Mouse (Mus musculus) hindbrain, embryonic 15.5 days (tissue): ENCODE data around the gene Ahdc1. TPM values are rescaled to one million over a fixed set of nuclear protein-coding genes. Genes with fewer than 3 reads are reported as not detected.

Source experiments
- ATAC-seq: fragments of 200-750 bp; cut with Nextera tagmentation; 2 replicates; pipeline ENCODE4 v1.8.0; 2017; ENCODE audit warnings: low read depth, moderate number of reproducible peaks, moderate TSS enrichment; ENCODE audit not compliant: low FRiP score
- H3K27ac ChIP-seq: fragments of 300-500 bp; sonication (generic); replicated peaks from 2 replicates; pipeline ENCODE4 v1.5.1; 2015; ENCODE audit warnings: mild to moderate bottlenecking, inconsistent platforms
- H3K27me3 ChIP-seq: fragments of 300-500 bp; sonication (generic); 2 replicates; pipeline ENCODE4 v1.6.1; 2015; ENCODE audit warnings: control low read depth, inconsistent platforms
- H3K36me3 ChIP-seq: fragments of 300-500 bp; sonication (generic); 2 replicates; pipeline ENCODE4 v1.6.1; 2015; ENCODE audit warnings: control low read depth, inconsistent platforms
- H3K4me1 ChIP-seq: fragments of 300-500 bp; sonication (generic); replicated peaks from 2 replicates; pipeline ENCODE4 v1.6.1; 2015; ENCODE audit warnings: control low read depth, inconsistent platforms
- H3K4me2 ChIP-seq: fragments of 300-500 bp; sonication (generic); 2 replicates; pipeline ENCODE4 v1.6.1; 2015; ENCODE audit warnings: moderate library complexity, mild to moderate bottlenecking, inconsistent platforms
- H3K4me3 ChIP-seq: fragments of 300-500 bp; sonication (generic); 2 replicates; pipeline ENCODE4 v1.5.1; 2015; ENCODE audit warnings: mild to moderate bottlenecking, inconsistent platforms
- H3K9ac ChIP-seq: fragments of 300-500 bp; sonication (generic); 2 replicates; pipeline ENCODE4 v1.6.1; 2015; ENCODE audit warnings: inconsistent platforms
- H3K9me3 ChIP-seq: fragments of 300-500 bp; sonication (generic); 2 replicates; pipeline ENCODE4 v1.6.1; 2016; ENCODE audit warnings: control low read depth, inconsistent platforms
- WGBS: fragments of 180-500 bp; shearing (Covaris S2); methylation state at CpG from one replicate; pipeline ENCODE4 v1.1.7; 2015; 5-methylcytosine and 5-hydroxymethylcytosine counted together
- polyA plus RNA-seq: library from polyadenylated mRNA; unstranded; fragments of >200 nt; fragmentation: Nextera tagmentation; extraction: Ambion mirVana; gene quantifications from 2 replicates; pipeline ENCODE4 v1.2.1, GENCODE M21; 2015

Gene Ahdc1
- polyA plus RNA-seq, 1 experiment from 2014 or later: 13.9 TPM

DNA sequence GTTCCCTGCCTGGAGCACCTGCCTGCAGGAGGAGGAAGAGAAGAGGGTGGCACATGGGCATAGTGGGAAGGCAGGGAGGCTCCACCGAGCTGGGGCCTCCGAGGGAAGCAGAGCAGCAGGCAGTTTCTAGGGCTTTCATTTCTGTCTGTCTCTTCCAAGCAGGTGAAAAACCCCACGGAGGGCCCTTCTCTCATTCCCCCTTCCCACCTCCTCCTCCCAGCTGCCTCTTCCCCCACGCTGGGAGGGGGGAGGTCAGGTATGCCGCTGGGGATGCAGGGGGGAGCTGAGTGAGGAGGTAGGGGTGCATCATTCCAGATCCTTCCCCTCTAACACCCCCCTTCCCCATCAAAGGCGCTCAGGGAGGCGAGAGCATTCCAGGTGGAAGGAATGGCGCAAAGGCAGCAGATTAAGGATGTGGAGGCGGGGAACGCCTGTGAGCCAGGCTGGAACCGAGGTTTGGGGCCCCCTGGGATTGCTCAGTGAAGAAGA is 109.8 kb downstream of the Ahdc1 start:
- Histone ChIP-seq H3K27ac (peak overlapping the region; percentile 71), H3K27me3 (no peaks in the 10 kb centered on the region), H3K9ac (no peak overlapping the region), H3K4me2 (peak overlapping the region; percentile 28; the same call in 1 of the 2 replicates), H3K9me3 (no peaks in the 10 kb centered on the region), H3K4me1 (peaks cover 31% of the 10 kb centered on the region), H3K4me3 (no peak overlapping the region), H3K36me3 (no peaks in the 10 kb centered on the region)
- 11% methylated on average over 10 of the region's 11 CpGs for WGBS
- no peak for ATAC-seq

DNA sequence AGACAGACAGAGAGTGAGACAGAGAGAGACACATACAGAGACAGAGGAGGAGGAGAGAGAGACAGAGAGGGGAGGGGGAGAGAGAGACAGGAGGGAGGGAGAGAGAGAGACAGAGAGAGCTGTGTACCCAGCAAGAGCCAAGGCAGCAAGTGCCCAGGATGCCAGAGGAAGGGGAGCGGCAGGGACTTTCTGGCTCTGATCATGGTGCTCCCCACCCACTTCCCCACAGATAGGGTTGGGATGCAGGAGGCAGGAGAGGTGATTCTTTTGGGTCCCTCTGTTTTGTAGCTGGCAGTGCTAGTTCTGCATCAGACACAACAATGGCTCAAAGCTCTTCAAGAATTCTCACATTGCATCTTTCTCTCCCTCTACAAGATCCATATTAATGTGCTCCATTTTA is 110.4 kb downstream of the Ahdc1 start:
- Histone ChIP-seq H3K27ac (no peak overlapping the region), H3K9me3 (no peaks in the 10 kb centered on the region), H3K4me3 (no peak overlapping the region), H3K36me3 (no peaks in the 10 kb centered on the region), H3K27me3 (no peaks in the 10 kb centered on the region), H3K9ac (no peak overlapping the region), H3K4me2 (no peak overlapping the region), H3K4me1 (peaks cover 26% of the 10 kb centered on the region)
- 70% methylated on average over 1 of the region's 1 CpGs for WGBS
- no peak for ATAC-seq

DNA sequence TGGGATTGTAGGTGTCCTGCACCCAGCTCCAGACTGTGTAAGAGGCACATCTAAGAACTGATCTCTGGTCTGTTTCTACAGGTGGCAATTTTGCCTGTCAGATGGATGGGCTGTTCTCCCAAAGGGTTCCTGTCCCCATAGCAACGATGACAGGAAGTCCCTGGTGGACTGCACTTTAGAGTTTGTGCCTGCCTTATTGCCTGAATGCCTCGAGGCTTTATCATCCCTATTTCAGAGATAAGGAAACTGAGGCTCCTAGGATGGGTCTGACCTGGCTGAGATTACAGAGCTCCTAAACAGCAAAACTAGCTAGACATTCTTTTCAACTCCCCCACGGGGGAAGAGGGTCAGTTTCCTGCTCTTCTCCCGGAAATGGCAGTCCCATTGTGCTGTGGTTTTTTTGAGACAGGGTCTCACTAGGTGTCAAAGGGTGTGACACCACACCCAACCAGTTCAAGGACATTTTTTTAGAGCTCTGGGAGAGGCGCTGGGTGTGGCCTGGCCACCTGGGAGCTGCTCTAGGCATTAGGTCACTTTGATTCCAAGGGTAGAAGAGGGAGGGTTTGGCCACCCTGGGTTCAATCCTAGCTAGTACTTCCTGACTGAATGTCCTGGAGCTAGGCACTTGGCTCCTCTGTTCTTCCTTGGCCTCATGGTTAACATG is 111.0 kb downstream of the Ahdc1 start:
- no peaks in the 10 kb centered on the region for H3K36me3 ChIP-seq
- no peak overlapping the region for H3K4me2 ChIP-seq
- WGBS: 49% methylated on average over 5 of the region's 5 CpGs
- no peak for ATAC-seq
- H3K4me1 ChIP-seq: peaks cover 22% of the 10 kb centered on the region
- H3K4me3 ChIP-seq: no peak overlapping the region
- H3K27me3 ChIP-seq: no peaks in the 10 kb centered on the region
- no peak overlapping the region for H3K9ac ChIP-seq
- no peaks in the 10 kb centered on the region for H3K9me3 ChIP-seq
- H3K27ac ChIP-seq: no peak overlapping the region

DNA sequence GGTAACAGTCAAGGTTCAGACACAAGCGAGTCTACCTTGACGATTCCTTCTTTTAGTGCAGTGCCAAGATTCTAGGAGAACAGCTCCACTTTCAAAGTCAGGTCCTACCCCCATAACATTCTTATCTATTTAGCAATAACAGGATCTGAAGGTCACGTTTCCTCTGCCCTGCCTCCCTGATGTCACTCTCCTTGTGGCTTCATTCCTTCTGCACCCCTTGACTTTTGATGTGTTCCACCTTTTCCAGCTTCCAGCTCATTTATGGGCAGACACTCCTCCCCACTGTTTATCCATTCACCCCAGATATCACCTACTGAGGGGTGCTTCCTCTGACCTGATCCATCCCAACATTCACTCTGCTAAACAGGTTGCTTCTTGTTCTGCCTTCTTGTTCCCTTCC is 116.0 kb downstream of the Ahdc1 start:
- 86% methylated on average over 3 of the region's 3 CpGs for WGBS
- Histone ChIP-seq H3K9ac (no peak overlapping the region), H3K4me1 (peaks cover 23% of the 10 kb centered on the region), H3K27ac (no peak overlapping the region), H3K4me3 (no peak overlapping the region), H3K27me3 (no peaks in the 10 kb centered on the region), H3K36me3 (no peaks in the 10 kb centered on the region), H3K4me2 (no peak overlapping the region), H3K9me3 (no peaks in the 10 kb centered on the region)
- no peak for ATAC-seq

Other genes with a start within 250 kb of the Ahdc1 start
- 41.5 and 43.6 TPM in 2 replicates for gene Rpa2, start 242.9 kb upstream of the Ahdc1 start, polyA plus RNA-seq
- 0.41 and 1.1 TPM in 2 replicates for gene Themis2, start 214.9 kb upstream of the Ahdc1 start, polyA plus RNA-seq
- 49.6 and 53.0 TPM in 2 replicates for gene Ppp1r8, start 168.1 kb upstream of the Ahdc1 start, polyA plus RNA-seq
- 133 and 145 TPM in 2 replicates for gene Stx12, start 126.8 kb upstream of the Ahdc1 start, polyA plus RNA-seq
- gene Fam76a, start 88.7 kb upstream of the Ahdc1 start, polyA plus RNA-seq: 35.7 and 38.3 TPM in 2 replicates
- gene Fgr, start 37.2 kb upstream of the Ahdc1 start, polyA plus RNA-seq: 0.04 and 0.21 TPM in 2 replicates
- 30.3 and 31.1 TPM in 2 replicates for gene Wasf2, start 119.2 kb downstream of the Ahdc1 start, polyA plus RNA-seq
- 3.0 and 4.5 TPM in 2 replicates for gene Cd164l2, start 200.9 kb downstream of the Ahdc1 start, polyA plus RNA-seq
- gene Gpr3, start 201.3 kb downstream of the Ahdc1 start, polyA plus RNA-seq: 1.6 and 2.7 TPM in 2 replicates
- 1.8 and 2.2 TPM in 2 replicates for gene Map3k6, start 229.6 kb downstream of the Ahdc1 start, polyA plus RNA-seq